Comparison of ENCODE assay signal across 24 mouse cellular contexts in the genomic region with DNA sequence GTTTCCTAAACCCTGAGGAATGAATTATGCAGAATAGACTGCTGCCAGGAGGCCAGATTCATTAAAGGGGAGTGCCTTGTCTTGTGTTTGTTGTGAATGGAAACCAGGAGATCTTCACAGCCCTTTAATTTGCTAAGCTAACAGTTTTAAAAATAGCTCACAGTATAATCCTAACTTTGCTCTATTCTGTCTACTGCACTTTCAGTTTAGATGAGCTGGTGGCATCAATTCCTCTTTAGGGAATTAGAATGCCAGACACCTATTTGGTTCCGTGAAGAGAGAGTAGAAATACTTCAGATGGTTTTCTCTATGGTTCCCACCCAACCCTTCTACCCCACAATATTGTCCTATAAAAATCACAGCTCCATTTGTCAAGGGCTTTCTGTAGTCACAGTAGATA.
"Had no signal": no experiment of that assay in that cellular context is flagged by ENCODE, and none has a peak within 500 bp of the region (broad histone marks: within the 10 kb centered on the region; RNA-seq: fewer than 3 reads in every experiment).

No protein-coding gene starts in this region.

- H3K27me3 ChIP-seq: heart, embryonic 13.5 days; heart, embryonic 15.5 days; hindbrain, embryonic 12.5 days; intestine, embryonic 15.5 days; limb, embryonic 13.5 days; limb, embryonic 15.5 days; liver, embryonic 12.5 days had no signal

- H3K27ac ChIP-seq: hindbrain, embryonic 10.5 days; hindbrain, embryonic 12.5 days; hindbrain, embryonic 14.5 days; intestine, embryonic 15.5 days; limb, embryonic 13.5 days; liver, embryonic 12.5 days had no signal

- H3K4me1 ChIP-seq: hindbrain, embryonic 10.5 days; hindbrain, embryonic 12.5 days had no signal

- H3K4me3 ChIP-seq: heart, embryonic 13.5 days; heart, embryonic 15.5 days; hindbrain, embryonic 10.5 days; hindbrain, embryonic 12.5 days; intestine, embryonic 15.5 days; limb, embryonic 13.5 days; limb, embryonic 15.5 days; liver, embryonic 12.5 days had no signal

- ATAC-seq: hindbrain, embryonic 16.5 days; inflammation-experienced regulatory T-cells, adult 6 months; intestine, embryonic 15.5 days; intestine, postnatal 0 days; liver, embryonic 12.5 days had no signal

- H3K9me3 ChIP-seq: heart, embryonic 13.5 days; heart, embryonic 15.5 days; hindbrain, embryonic 10.5 days; hindbrain, embryonic 12.5 days; intestine, embryonic 15.5 days; limb, embryonic 13.5 days; limb, embryonic 15.5 days; liver, embryonic 12.5 days had no signal

- DNase-seq: gastrocnemius, postnatal 14 days; heart, adult 18-20 months; heart, postnatal 10 days; heart, postnatal 4 days; kidney, adult 18-20 months; kidney, adult 8-10 months; kidney, postnatal 10 days; kidney, postnatal 25 days; layer of hippocampus, adult 9-11 months; layer of hippocampus, postnatal 36 days; left cerebral cortex, postnatal 4 days had no signal

- H3K36me3 ChIP-seq: heart, embryonic 15.5 days; hindbrain, embryonic 10.5 days; hindbrain, embryonic 12.5 days; intestine, embryonic 15.5 days; limb, embryonic 13.5 days; limb, embryonic 15.5 days; liver, embryonic 12.5 days had no signal

- H3K4me2 ChIP-seq: heart, embryonic 11.5 days; hindbrain, embryonic 12.5 days; hindbrain, embryonic 14.5 days; intestine, embryonic 15.5 days; limb, embryonic 13.5 days; limb, embryonic 15.5 days; liver, embryonic 12.5 days had no signal

- H3K9ac ChIP-seq: heart, embryonic 13.5 days; heart, embryonic 15.5 days; hindbrain, embryonic 12.5 days; hindbrain, embryonic 14.5 days; intestine, embryonic 15.5 days; limb, embryonic 13.5 days; limb, embryonic 15.5 days; liver, embryonic 12.5 days had no signal
